Mouse (Mus musculus): ENCODE measurements around the gene Kif20b.

DNA sequence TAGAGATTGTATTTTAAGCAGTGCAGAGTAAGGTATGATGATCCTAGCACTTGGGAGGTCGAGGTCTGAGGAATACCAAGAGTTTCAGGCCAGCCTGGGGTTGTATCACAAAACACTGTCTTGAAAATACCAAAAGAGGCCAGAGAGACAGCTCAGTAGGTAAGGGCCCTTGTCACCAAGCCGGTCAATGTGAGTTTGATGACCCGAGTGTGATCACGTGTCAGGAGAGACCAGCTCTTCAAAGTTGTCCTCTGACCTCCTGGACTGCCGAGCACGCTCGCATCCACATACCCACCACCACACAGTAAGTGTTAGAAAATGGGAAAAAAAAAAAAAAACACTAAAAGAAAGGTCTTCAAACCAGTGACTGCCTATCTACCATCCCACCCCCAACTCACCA is 45.5 kb upstream of the Kif20b start:
- TF ChIP-seq GATA1 (IDR thresholded peaks at IDR 0.05; ENCODE audit: borderline replicate concordance, low read length) (no peak), CTCF (IDR thresholded peaks at IDR 0.05; ENCODE audit: low read depth, low read length) (no peak), GATA2 (IDR thresholded peaks at IDR 0.05; ENCODE audit: borderline replicate concordance, low read depth, low read length) (no peak)
